Mouse (Mus musculus): ENCODE data around the gene Il21r. TPM values are rescaled to one million over a fixed set of nuclear protein-coding genes. Genes with fewer than 3 reads are reported as not detected.

The Il21r gene
- polyA plus RNA-seq, 1 experiment from 2014 or later = 0.20 TPM

GRCm38 (mm10) chr7:125637220-125638140, 34.3 kb downstream of the Il21r start:
- H3K27ac ChIP-seq (ENCODE audit: low read depth, low read length) = no peak overlapping the region
- WGBS = 85% methylated on average over 8 of the region's 8 CpGs
- no peak overlapping the region for H3K4me3 ChIP-seq (ENCODE audit: low read depth, low read length)

GRCm38 (mm10) chr7:125638376-125638775, 35.1 kb downstream of the Il21r start:
- WGBS = 69% methylated on average over 6 of the region's 6 CpGs
- H3K36me3 ChIP-seq (ENCODE audit: control insufficient read depth, insufficient read depth, low read length) = peaks cover 6% of the 10 kb centered on the region; the same call in 1 of the 2 replicates
- ATAC-seq (replicated peaks; ENCODE audit: low FRiP score) (peak; percentile 16), DNase-seq (ENCODE audit: low spot score) (no peak)
- H3K27ac ChIP-seq (ENCODE audit: low read depth, low read length) = no peak overlapping the region
- no peak overlapping the region for H3K9ac ChIP-seq (ENCODE audit: low read length)
- no peaks in the 10 kb centered on the region for H3K4me1 ChIP-seq (replicated peaks; ENCODE audit: control insufficient read depth, insufficient read depth, low read length)
- no peaks in the 10 kb centered on the region for H3K9me3 ChIP-seq (ENCODE audit: control insufficient read depth, low read length)
- no peak overlapping the region for H3K4me3 ChIP-seq (ENCODE audit: low read depth, low read length)
- no peaks in the 10 kb centered on the region for H3K27me3 ChIP-seq (ENCODE audit: control insufficient read depth, insufficient read depth, low read length)
- H3K4me2 ChIP-seq (ENCODE audit: low read depth, low read length, severe bottlenecking) = no peak overlapping the region

More at GRCm38 (mm10) chr7:125637220-125638140, 34.3 kb downstream of the Il21r start:
- Histone ChIP-seq H3K36me3 (ENCODE audit: control insufficient read depth, insufficient read depth, low read length) (peaks cover 4% of the 10 kb centered on the region; the same call in 1 of the 2 replicates), H3K4me2 (ENCODE audit: low read depth, low read length, severe bottlenecking) (no peak overlapping the region), H3K4me1 (replicated peaks; ENCODE audit: control insufficient read depth, insufficient read depth, low read length) (no peaks in the 10 kb centered on the region; the same call in 1 of the 2 replicates), H3K9me3 (ENCODE audit: control insufficient read depth, low read length) (no peaks in the 10 kb centered on the region), H3K9ac (ENCODE audit: low read length) (no peak overlapping the region), H3K27me3 (ENCODE audit: control insufficient read depth, insufficient read depth, low read length) (no peaks in the 10 kb centered on the region)
- ATAC-seq (replicated peaks; ENCODE audit: low FRiP score) (no peak), DNase-seq (ENCODE audit: low spot score) (no peak)

GRCm38 (mm10) chr7:125638870-125639386, 35.7 kb downstream of the Il21r start:
- WGBS = 44% methylated on average over 9 of the region's 9 CpGs
- Histone ChIP-seq H3K9me3 (ENCODE audit: control insufficient read depth, low read length) (no peaks in the 10 kb centered on the region), H3K27me3 (ENCODE audit: control insufficient read depth, insufficient read depth, low read length) (no peaks in the 10 kb centered on the region), H3K4me1 (replicated peaks; ENCODE audit: control insufficient read depth, insufficient read depth, low read length) (no peaks in the 10 kb centered on the region), H3K4me3 (ENCODE audit: low read depth, low read length) (no peak overlapping the region), H3K9ac (ENCODE audit: low read length) (0 out of 2 replicates have a peak overlapping the region, but pooled peaks have one; percentile 2), H3K4me2 (ENCODE audit: low read depth, low read length, severe bottlenecking) (no peak overlapping the region), H3K27ac (ENCODE audit: low read depth, low read length) (no peak overlapping the region), H3K36me3 (ENCODE audit: control insufficient read depth, insufficient read depth, low read length) (peaks cover 11% of the 10 kb centered on the region)
- peak; percentile 79 for DNase-seq (ENCODE audit: low spot score)
- peak; percentile 60 for ATAC-seq (replicated peaks; ENCODE audit: low FRiP score)

GRCm38 (mm10) chr7:125643880-125644279, 40.7 kb downstream of the Il21r start:
- no peaks in the 10 kb centered on the region for H3K9me3 ChIP-seq (ENCODE audit: control insufficient read depth, low read length)
- DNase-seq (ENCODE audit: low spot score) (no peak), ATAC-seq (replicated peaks; ENCODE audit: low FRiP score) (no peak)
- H3K4me1 ChIP-seq (replicated peaks; ENCODE audit: control insufficient read depth, insufficient read depth, low read length) = no peaks in the 10 kb centered on the region
- H3K27me3 ChIP-seq (ENCODE audit: control insufficient read depth, insufficient read depth, low read length) = no peaks in the 10 kb centered on the region
- WGBS = 96% methylated on average over 6 of the region's 6 CpGs
- no peak overlapping the region for H3K4me3 ChIP-seq (ENCODE audit: low read depth, low read length)
- H3K27ac ChIP-seq (ENCODE audit: low read depth, low read length) = no peak overlapping the region
- H3K9ac ChIP-seq (ENCODE audit: low read length) = no peak overlapping the region
- peaks cover 23% of the 10 kb centered on the region for H3K36me3 ChIP-seq (ENCODE audit: control insufficient read depth, insufficient read depth, low read length)
- no peak overlapping the region for H3K4me2 ChIP-seq (ENCODE audit: low read depth, low read length, severe bottlenecking)

GRCm38 (mm10) chr7:125645413-125645812, 42.2 kb downstream of the Il21r start:
- Histone ChIP-seq H3K4me3 (ENCODE audit: low read depth, low read length) (no peak overlapping the region), H3K9ac (ENCODE audit: low read length) (no peak overlapping the region), H3K4me1 (replicated peaks; ENCODE audit: control insufficient read depth, insufficient read depth, low read length) (no peaks in the 10 kb centered on the region), H3K9me3 (ENCODE audit: control insufficient read depth, low read length) (no peaks in the 10 kb centered on the region), H3K36me3 (ENCODE audit: control insufficient read depth, insufficient read depth, low read length) (peaks cover 23% of the 10 kb centered on the region), H3K4me2 (ENCODE audit: low read depth, low read length, severe bottlenecking) (no peak overlapping the region), H3K27ac (ENCODE audit: low read depth, low read length) (no peak overlapping the region), H3K27me3 (ENCODE audit: control insufficient read depth, insufficient read depth, low read length) (no peaks in the 10 kb centered on the region)
- 91% methylated on average over 7 of the region's 7 CpGs for WGBS
- DNase-seq (ENCODE audit: low spot score) (no peak), ATAC-seq (replicated peaks; ENCODE audit: low FRiP score) (no peak)

GRCm38 (mm10) chr7:125649013-125649412, 45.8 kb downstream of the Il21r start:
- ATAC-seq (replicated peaks; ENCODE audit: low FRiP score) (no peak), DNase-seq (ENCODE audit: low spot score) (no peak)
- Histone ChIP-seq H3K27me3 (ENCODE audit: control insufficient read depth, insufficient read depth, low read length) (no peaks in the 10 kb centered on the region), H3K4me1 (replicated peaks; ENCODE audit: control insufficient read depth, insufficient read depth, low read length) (no peaks in the 10 kb centered on the region), H3K4me2 (ENCODE audit: low read depth, low read length, severe bottlenecking) (no peak overlapping the region), H3K36me3 (ENCODE audit: control insufficient read depth, insufficient read depth, low read length) (peaks cover 16% of the 10 kb centered on the region), H3K9me3 (ENCODE audit: control insufficient read depth, low read length) (no peaks in the 10 kb centered on the region), H3K27ac (ENCODE audit: low read depth, low read length) (no peak overlapping the region), H3K4me3 (ENCODE audit: low read depth, low read length) (no peak overlapping the region), H3K9ac (ENCODE audit: low read length) (no peak overlapping the region)
- WGBS = 100% methylated on average over 1 of the region's 1 CpGs

- Histone ChIP-seq H3K27ac (ENCODE audit: low read depth, low read length) (no peak overlapping the region), H3K9ac (ENCODE audit: low read length) (no peak overlapping the region), H3K4me3 (ENCODE audit: low read depth, low read length) (no peak overlapping the region), H3K4me1 (replicated peaks; ENCODE audit: control insufficient read depth, insufficient read depth, low read length) (no peaks in the 10 kb centered on the region), H3K27me3 (ENCODE audit: control insufficient read depth, insufficient read depth, low read length) (no peaks in the 10 kb centered on the region), H3K36me3 (ENCODE audit: control insufficient read depth, insufficient read depth, low read length) (peaks cover 29% of the 10 kb centered on the region), H3K4me2 (ENCODE audit: low read depth, low read length, severe bottlenecking) (no peak overlapping the region), H3K9me3 (ENCODE audit: control insufficient read depth, low read length) (no peaks in the 10 kb centered on the region)
- no peak for DNase-seq (ENCODE audit: low spot score)
- ATAC-seq (replicated peaks; ENCODE audit: low FRiP score) = no peak
- 93% methylated on average over 6 of the region's 6 CpGs for WGBS
Observed at GRCm38 (mm10) chr7:125657511-125657910, 54.3 kb downstream of the Il21r start.

GRCm38 (mm10) chr7:125663654-125664053, 60.4 kb downstream of the Il21r start:
- H3K4me3 ChIP-seq (ENCODE audit: low read depth, low read length) = no peak overlapping the region
- H3K4me2 ChIP-seq (ENCODE audit: low read depth, low read length, severe bottlenecking) = no peak overlapping the region
- ATAC-seq (replicated peaks; ENCODE audit: low FRiP score) (no peak), DNase-seq (ENCODE audit: low spot score) (no peak)
- peaks cover 24% of the 10 kb centered on the region for H3K36me3 ChIP-seq (ENCODE audit: control insufficient read depth, insufficient read depth, low read length)
- H3K4me1 ChIP-seq (replicated peaks; ENCODE audit: control insufficient read depth, insufficient read depth, low read length) = no peaks in the 10 kb centered on the region
- 88% methylated on average over 3 of the region's 3 CpGs for WGBS
- H3K27me3 ChIP-seq (ENCODE audit: control insufficient read depth, insufficient read depth, low read length) = no peaks in the 10 kb centered on the region
- no peak overlapping the region for H3K27ac ChIP-seq (ENCODE audit: low read depth, low read length)
- no peak overlapping the region for H3K9ac ChIP-seq (ENCODE audit: low read length)
- no peaks in the 10 kb centered on the region for H3K9me3 ChIP-seq (ENCODE audit: control insufficient read depth, low read length)
